Mouse (Mus musculus) mouse trophoblast stem cell (cell line): ENCODE results near the gene 2410015M20Rik.

Source experiments
- in situ Hi-C, 2 experiments: fragments of 300-500 bp; cut with MseI, MboI; formaldehyde crosslinking; loops; 2 replicates in 1 of 2; 3 replicates in 1 of 2; pipeline ENCODE4 v1.15.1; 2025

2410015M20Rik gene

DNA sequence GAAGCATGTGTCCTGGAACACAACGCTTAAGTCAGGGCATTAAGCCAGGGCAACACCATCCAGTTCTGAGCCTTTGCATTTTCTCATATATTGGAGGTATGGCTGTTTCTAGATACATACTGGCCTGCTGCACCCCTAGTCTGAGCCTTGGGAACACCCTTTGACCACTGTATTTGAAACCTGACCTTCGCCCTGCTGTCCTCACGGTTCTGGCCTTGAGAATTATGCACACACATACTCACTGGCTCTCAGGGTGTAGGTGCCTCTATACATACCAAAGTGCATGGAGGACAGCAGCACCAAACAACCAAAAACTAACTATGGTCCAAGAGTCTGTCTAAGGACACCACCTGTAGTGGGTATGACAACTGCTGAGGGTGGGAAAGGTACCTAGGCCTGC lies 36.6 kb downstream of the 2410015M20Rik start:
- in situ Hi-C loops: no loop called here

DNA sequence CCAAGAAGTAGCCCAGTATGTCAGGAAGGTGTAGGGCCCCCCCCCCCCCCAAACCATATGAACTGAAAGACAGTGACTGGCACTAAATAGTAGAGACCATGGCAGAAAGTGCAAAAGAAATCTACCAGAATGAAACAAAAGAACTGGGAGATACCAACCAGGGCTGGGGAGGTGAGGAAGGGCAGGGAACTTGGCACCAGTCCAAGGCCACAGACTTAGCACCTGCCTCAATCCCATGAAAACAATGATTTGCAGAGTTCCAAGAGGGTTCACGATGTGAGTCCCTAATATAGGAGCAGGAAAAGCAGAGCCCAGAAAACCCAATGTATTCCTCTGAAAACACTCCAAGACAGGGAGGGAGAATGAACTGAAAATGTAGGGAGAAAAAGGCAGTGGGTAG lies 37.4 kb downstream of the 2410015M20Rik start:
- in situ Hi-C loops: no loop called here

DNA sequence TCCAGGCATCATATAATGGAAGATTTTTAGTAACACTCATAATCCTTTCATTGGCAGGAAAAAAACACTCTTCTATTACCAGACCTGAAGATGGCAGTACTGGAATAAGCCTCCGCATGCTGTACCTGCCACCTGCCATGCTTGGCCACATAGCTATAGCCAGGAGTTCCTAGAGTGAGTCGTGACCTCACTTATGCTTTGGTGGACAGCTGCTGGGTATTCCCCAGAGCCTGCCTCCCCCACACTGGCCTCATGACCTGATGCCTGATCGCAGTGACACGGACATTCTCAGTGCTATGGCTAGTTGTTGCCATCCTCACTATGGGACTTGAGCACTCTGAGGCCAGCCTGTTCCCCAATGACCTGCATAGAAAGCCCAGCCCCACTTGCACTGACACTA lies 39.3 kb downstream of the 2410015M20Rik start:
- in situ Hi-C loops: no loop called here

GRCm38 (mm10) chr17:56567370-56567769 lies 42.2 kb downstream of the 2410015M20Rik start:
- in situ Hi-C loops: no loop called here

- in situ Hi-C loops: no loop called here
These were observed 42.7 kb downstream of the 2410015M20Rik start for GRCm38 (mm10) chr17:56566918-56567317.

DNA sequence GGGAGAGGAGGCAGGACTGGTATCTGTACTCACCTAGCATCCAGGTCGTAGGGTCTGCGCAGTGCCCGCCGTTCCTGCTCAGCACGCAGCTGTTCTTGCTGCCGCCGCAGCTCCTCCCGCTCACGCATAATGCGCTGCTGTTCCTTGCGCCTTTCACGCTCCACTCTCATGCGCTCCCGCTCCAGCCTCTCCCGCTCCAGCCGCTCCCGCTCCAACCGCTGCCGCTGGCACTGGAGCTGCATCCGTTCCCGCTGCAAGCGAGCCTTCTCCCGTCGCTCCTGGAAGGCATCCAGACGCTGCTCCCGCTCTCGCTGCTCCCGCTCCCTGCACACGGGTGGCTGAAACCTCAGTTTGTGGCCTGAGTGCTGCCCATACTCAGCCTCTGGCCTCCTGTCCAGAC lies 43.3 kb downstream of the 2410015M20Rik start:
- in situ Hi-C loops: no loop called here

GRCm38 (mm10) chr17:56561866-56562265 lies 47.7 kb downstream of the 2410015M20Rik start:
- in situ Hi-C loops: no loop called here

GRCm38 (mm10) chr17:56560131-56560530 lies 49.4 kb downstream of the 2410015M20Rik start:
- in situ Hi-C loops: no loop called here

- in situ Hi-C loops: no loop called here
These were observed 50.2 kb downstream of the 2410015M20Rik start for GRCm38 (mm10) chr17:56559386-56559785.

DNA sequence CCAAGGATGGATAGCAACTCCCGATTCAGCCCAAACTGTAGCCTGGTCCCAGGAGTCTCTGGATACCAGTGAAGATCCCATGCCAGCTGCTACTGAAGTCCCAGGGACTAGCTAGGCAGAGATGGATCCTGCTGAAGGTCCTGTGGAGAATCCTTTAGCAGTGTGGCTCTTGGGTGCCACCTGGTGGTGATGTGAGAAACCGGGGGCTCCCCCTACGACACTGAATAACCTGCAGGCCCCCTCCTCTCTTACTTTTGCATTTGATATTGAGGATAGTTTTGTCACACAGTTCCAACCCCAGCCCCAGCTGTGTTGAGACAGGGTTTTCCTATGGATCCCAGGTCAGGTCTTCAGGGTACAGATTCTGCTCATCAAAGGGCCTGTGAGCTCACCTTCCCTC lies 51.1 kb downstream of the 2410015M20Rik start:
- in situ Hi-C loops: no loop called here
